Mouse (Mus musculus): Measurements from ENCODE around the gene Jmjd1c. TPM values are rescaled to one million over a fixed set of nuclear protein-coding genes. Genes with fewer than 3 reads are reported as not detected.

Gene Jmjd1c
- polyA plus RNA-seq, 1 experiment from 2014 or later, result 28.8 TPM

DNA sequence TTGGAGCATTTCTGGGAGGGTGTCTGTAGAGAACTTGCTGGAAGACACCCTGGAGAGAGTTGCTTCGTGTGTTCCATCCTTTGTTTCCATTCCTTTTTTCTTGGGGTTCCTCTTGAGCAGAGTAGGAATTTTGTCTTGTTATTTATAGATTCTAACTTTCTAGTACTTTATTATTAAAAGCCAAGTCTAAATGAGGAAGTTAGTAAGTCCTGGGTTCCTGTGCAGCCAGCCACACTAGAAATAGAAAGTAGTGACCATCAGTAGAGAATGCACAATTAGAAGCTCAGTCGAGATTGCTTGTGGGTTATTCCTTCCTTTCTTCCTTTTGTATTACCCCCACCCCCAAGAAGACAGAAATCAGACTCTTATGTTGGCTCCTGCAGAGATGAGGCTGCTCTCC, 27.8 kb downstream of the Jmjd1c start:
- Histone ChIP-seq H3K27ac (replicated peaks) (no peak overlapping the region), H3K36me3 (ENCODE audit: control insufficient read depth, insufficient read depth, low read length) (no peaks in the 10 kb centered on the region), H3K4me3 (ENCODE audit: low read depth, low read length) (no peak overlapping the region), H3K4me1 (replicated peaks; ENCODE audit: control insufficient read depth, insufficient read depth) (peaks cover 5% of the 10 kb centered on the region; the same call in 1 of the 2 replicates), H3K27me3 (ENCODE audit: control insufficient read depth, insufficient read depth, low read length) (no peaks in the 10 kb centered on the region), H3K9me3 (ENCODE audit: control insufficient read depth, low read length) (no peaks in the 10 kb centered on the region), H3K9ac (ENCODE audit: low read length) (no peak overlapping the region), H3K4me2 (replicated peaks; ENCODE audit: low read depth) (no peak overlapping the region)
- WGBS, result 57% methylated on average over 2 of the region's 2 CpGs
- DNase-seq (ENCODE audit: low spot score), result no peak
- no peak for ATAC-seq (ENCODE audit: low FRiP score, low TSS enrichment)
- TF ChIP-seq CTCF (IDR thresholded peaks at IDR 0.05; ENCODE audit: low read depth) (no peak), EP300 (optimal IDR thresholded peaks at IDR 0.05) (no peak)

DNA sequence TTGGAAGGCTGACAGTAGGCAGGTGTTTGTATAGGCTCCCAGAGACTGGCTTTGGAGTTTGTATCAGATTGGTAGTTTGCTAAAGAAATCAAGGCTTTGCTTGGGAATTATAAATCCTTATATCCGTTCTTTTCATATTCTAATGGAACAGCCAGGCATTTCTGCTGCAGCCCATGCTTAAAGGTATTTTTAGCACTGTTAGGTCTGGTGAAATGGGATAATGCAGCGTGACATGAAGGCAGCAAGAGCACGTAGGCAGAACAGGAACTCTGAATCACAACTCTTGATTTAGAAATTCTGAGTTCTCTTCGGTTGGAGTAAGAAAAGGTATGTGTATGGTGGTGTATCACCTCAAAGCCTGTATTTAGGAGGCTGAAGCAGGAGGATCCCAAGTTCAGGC, 28.2 kb downstream of the Jmjd1c start:
- 71% methylated on average over 4 of the region's 4 CpGs for WGBS
- H3K27ac ChIP-seq (replicated peaks), result no peak overlapping the region
- H3K4me1 ChIP-seq (replicated peaks; ENCODE audit: control insufficient read depth, insufficient read depth), result peaks cover 3% of the 10 kb centered on the region; the same call in 1 of the 2 replicates
- H3K27me3 ChIP-seq (ENCODE audit: control insufficient read depth, insufficient read depth, low read length), result no peaks in the 10 kb centered on the region
- no peak overlapping the region for H3K9ac ChIP-seq (ENCODE audit: low read length)
- no peak for DNase-seq (ENCODE audit: low spot score)
- ATAC-seq (ENCODE audit: low FRiP score, low TSS enrichment), result no peak
- TF ChIP-seq EP300 (optimal IDR thresholded peaks at IDR 0.05) (no peak), CTCF (IDR thresholded peaks at IDR 0.05; ENCODE audit: low read depth) (no peak)
- no peaks in the 10 kb centered on the region for H3K36me3 ChIP-seq (ENCODE audit: control insufficient read depth, insufficient read depth, low read length)
- H3K4me3 ChIP-seq (ENCODE audit: low read depth, low read length), result no peak overlapping the region
- no peak overlapping the region for H3K4me2 ChIP-seq (replicated peaks; ENCODE audit: low read depth)
- no peaks in the 10 kb centered on the region for H3K9me3 ChIP-seq (ENCODE audit: control insufficient read depth, low read length)

DNA sequence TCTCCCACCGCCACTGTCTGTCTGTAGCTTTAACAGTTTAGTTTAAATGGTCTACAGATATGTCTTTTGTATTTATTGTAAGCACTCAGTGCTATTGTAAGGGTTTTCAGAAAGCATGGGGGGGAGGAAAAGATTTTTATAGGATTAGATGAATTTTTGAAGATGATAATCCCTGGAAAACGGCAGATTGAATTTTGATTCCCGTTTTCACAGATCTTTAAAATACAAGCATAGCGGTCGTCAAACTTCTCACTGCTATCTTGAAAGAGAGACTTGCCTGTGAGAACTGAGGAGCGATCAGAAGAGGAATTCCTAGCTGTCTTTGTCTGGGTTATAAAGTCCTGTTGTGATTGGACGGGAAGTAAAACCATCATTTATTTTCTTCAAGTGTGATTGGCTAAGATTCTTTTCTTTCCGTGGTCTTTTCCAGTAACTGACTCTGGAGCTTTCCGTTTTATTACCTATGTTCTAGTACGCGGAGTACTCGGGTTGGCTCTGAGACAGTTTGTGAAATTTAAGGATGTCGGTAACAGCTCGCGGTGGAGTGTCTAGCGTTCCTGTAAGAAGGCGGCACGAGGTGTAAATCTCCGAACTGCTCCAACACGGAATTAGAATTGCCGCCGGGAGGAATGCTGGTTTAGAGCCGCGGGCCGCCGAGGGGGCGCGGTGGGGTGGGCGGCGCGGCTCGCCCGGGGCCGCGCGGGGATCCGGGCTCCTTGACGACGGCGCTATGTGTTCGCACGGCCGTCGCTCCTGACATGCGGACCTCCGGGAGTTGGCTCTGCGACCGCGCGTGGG, 30.3 kb downstream of the Jmjd1c start:
- peak overlapping the region; percentile 99 for H3K4me2 ChIP-seq (replicated peaks; ENCODE audit: low read depth)
- ATAC-seq (ENCODE audit: low FRiP score, low TSS enrichment), result peak; percentile 70
- DNase-seq (ENCODE audit: low spot score), result peak; percentile 44
- peak overlapping the region; percentile 86 for H3K27ac ChIP-seq (replicated peaks)
- H3K36me3 ChIP-seq (ENCODE audit: control insufficient read depth, insufficient read depth, low read length), result no peaks in the 10 kb centered on the region
- H3K4me3 ChIP-seq (ENCODE audit: low read depth, low read length), result peak overlapping the region; percentile 81
- H3K4me1 ChIP-seq (replicated peaks; ENCODE audit: control insufficient read depth, insufficient read depth), result no peaks in the 10 kb centered on the region
- no peaks in the 10 kb centered on the region for H3K27me3 ChIP-seq (ENCODE audit: control insufficient read depth, insufficient read depth, low read length)
- TF ChIP-seq CTCF (IDR thresholded peaks at IDR 0.05; ENCODE audit: low read depth) (no peak), EP300 (optimal IDR thresholded peaks at IDR 0.05) (no peak)
- no peaks in the 10 kb centered on the region for H3K9me3 ChIP-seq (ENCODE audit: control insufficient read depth, low read length)
- 2% methylated on average over 50 of the region's 50 CpGs for WGBS
- H3K9ac ChIP-seq (ENCODE audit: low read length), result peak overlapping the region; percentile 84

DNA sequence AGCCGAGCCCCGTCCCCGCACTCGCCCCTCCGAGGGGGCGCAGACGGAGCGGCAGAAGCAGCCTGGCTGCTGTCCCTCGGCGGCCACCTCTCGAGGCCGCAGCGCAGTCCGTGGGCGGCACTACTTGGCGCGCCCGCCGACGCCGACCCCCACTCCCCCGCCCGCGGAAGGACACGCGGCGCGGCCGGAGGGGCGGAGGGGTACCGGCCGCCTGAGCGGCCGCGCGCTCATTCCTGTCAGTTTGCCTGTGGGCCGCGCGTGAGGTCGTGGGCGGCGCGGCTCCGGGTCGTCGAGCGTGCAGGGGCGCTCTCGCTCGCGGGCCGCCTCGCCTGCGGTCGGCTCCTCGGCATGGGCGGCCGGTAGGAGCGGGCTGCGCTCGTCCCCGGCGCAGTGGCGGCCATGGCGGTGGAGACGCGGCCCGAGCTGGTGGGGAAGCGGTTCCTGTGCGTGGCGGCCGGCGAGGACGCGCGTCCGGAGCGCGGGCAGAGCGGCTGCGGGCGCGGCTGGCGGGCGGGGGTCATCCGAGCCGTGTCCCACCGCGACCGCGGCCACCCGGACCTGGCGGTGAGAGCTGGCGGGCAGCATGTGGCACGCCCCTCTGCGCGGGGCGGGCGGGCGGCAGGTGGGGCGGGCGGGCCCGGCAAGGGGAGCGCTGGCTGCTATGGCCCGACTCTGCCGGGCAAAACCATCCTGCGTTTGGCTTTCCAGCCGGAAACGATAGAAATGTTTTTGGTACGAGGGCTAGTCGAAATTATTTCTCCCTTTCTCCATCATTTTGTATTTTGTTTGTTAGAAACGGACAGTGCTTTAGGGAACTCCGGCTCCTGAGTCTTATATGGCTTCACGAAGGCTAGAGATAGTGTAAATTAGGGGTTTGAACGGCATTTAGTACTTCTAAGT, 31.2 kb downstream of the Jmjd1c start:
- peak; percentile 78 for ATAC-seq (ENCODE audit: low FRiP score, low TSS enrichment)
- DNase-seq (ENCODE audit: low spot score), result peak; percentile 63

DNA sequence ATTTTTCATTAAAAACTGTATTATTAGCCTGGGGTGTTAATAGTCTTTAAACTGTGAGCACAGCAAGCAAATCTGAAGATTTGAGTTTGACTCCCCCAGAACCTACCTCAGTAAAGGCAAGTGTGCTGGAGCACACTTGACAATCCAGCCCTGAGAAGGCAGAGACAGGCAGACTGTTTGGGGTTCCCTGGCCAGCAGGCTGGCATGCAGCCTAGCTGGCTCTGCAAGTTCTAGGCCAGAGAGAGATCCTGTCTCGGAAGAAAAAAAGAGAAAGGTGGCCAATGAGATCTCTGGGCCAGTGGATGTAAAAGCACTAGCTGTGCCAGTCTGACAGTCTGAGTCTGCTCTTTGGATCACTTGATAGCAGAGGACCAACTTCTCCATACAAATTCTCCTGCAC, 33.6 kb downstream of the Jmjd1c start:
- Histone ChIP-seq H3K36me3 (ENCODE audit: control insufficient read depth, insufficient read depth, low read length) (no peaks in the 10 kb centered on the region), H3K4me1 (replicated peaks; ENCODE audit: control insufficient read depth, insufficient read depth) (no peaks in the 10 kb centered on the region), H3K4me2 (replicated peaks; ENCODE audit: low read depth) (no peak overlapping the region), H3K27ac (replicated peaks) (no peak overlapping the region), H3K9me3 (ENCODE audit: control insufficient read depth, low read length) (no peaks in the 10 kb centered on the region), H3K9ac (ENCODE audit: low read length) (no peak overlapping the region), H3K4me3 (ENCODE audit: low read depth, low read length) (no peak overlapping the region), H3K27me3 (ENCODE audit: control insufficient read depth, insufficient read depth, low read length) (no peaks in the 10 kb centered on the region)
- TF ChIP-seq EP300 (optimal IDR thresholded peaks at IDR 0.05) (no peak), CTCF (IDR thresholded peaks at IDR 0.05; ENCODE audit: low read depth) (no peak)
- DNase-seq (ENCODE audit: low spot score), result no peak
- ATAC-seq (ENCODE audit: low FRiP score, low TSS enrichment), result no peak
- WGBS, result 33% methylated on average over 1 of the region's 1 CpGs

More for the DNA sequence above, 31.2 kb downstream of the Jmjd1c start:
- Histone ChIP-seq H3K27me3 (ENCODE audit: control insufficient read depth, insufficient read depth, low read length) (no peaks in the 10 kb centered on the region), H3K4me1 (replicated peaks; ENCODE audit: control insufficient read depth, insufficient read depth) (no peaks in the 10 kb centered on the region), H3K9me3 (ENCODE audit: control insufficient read depth, low read length) (no peaks in the 10 kb centered on the region), H3K4me2 (replicated peaks; ENCODE audit: low read depth) (peak overlapping the region; percentile 99), H3K27ac (replicated peaks) (peak overlapping the region; percentile 86), H3K9ac (ENCODE audit: low read length) (peak overlapping the region; percentile 84), H3K4me3 (ENCODE audit: low read depth, low read length) (peak overlapping the region; percentile 81), H3K36me3 (ENCODE audit: control insufficient read depth, insufficient read depth, low read length) (no peaks in the 10 kb centered on the region)
- TF ChIP-seq CTCF (IDR thresholded peaks at IDR 0.05; ENCODE audit: low read depth) (no peak), EP300 (optimal IDR thresholded peaks at IDR 0.05) (no peak)
- under 1% methylated on average over 65 of the region's 115 CpGs for WGBS
